Mouse (Mus musculus) erythroblast, embryonic 14.5 days (primary cell): ENCODE measurements around the gene Tex30.

ENCODE experiments used
- GATA1 ChIP-seq: IDR thresholded peaks from 2 replicates; pipeline ENCODE4 v1.6.1; 2012; ENCODE audit warnings: low read length, inconsistent platforms, mixed read lengths
- TAL1 ChIP-seq: IDR thresholded peaks from 3 replicates; pipeline ENCODE4 v1.6.1; 2012; ENCODE audit warnings: low read length, inconsistent platforms, mixed read lengths

DNA sequence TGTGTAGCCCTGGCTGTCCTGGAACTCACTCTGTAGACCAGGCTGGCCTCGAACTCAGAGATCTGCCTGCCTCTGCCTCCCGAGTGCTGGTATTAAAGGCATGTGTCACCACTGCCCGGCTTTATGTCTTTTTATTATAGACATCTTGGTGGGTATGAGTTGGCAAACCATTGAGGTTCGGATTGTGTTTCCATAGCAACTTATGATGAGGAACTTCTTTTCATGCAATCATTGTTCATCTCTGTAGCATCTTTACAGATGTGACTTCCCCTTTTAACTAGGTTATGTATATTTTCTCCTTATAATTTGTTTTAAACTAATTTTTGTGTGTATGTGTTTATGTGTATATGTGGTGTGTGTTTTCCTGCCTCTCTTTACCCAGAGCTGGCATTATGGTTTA lies 23.3 kb upstream of the Tex30 start:
- no peak for TF ChIP-seq GATA1
- TF ChIP-seq TAL1: no peak
